8 mouse cellular contexts compared by ENCODE assay signal in genomic region chr7:35333231-35333651, GRCm38 (mm10). TPM values are rescaled to one million over a fixed set of nuclear protein-coding genes. Genes with fewer than 3 reads are reported as not detected.
DNase-seq lines count a peak whose midpoint lies in the region; ATAC-seq and TF ChIP-seq lines count a peak whose summit lies in the region.

No protein-coding gene starts in this region.

- peak overlapping the region; percentile 80 for H3K27ac ChIP-seq in embryonic facial prominence, embryonic 15.5 days (replicated peaks)
- H3K27ac ChIP-seq in hindbrain, postnatal 0 days, result peak overlapping the region; percentile 58; the same call in 1 of the 2 replicates
- no peak overlapping the region for H3K27ac ChIP-seq in liver, embryonic 14.5 days
- no peak overlapping the region for H3K27ac ChIP-seq in neural tube, embryonic 14.5 days (ENCODE audit: low read depth, low read length)

- DNase-seq in adrenal gland, adult 8-10 months, result peak; percentile 46
- no peak for DNase-seq in adrenal gland, adult (ENCODE audit: inconsistent age in 2 of 2, low spot score in 1 of 2)
- DNase-seq in CD4-positive helper T cell, adult 2 months (ENCODE audit: low read depth, low spot score), result peak; percentile 39
- peak; percentile 60 for DNase-seq in hindbrain, postnatal 0 days (ENCODE audit: low spot score)
- DNase-seq in liver, embryonic 14.5 days (ENCODE audit: low read depth in 3 of 3, low spot score in 3 of 3), result no peak
- no peak for DNase-seq in layer of hippocampus, adult 9-11 months

- H3K9me3 ChIP-seq in embryonic facial prominence, embryonic 15.5 days (replicated peaks), result no peaks in the 10 kb centered on the region
- no peaks in the 10 kb centered on the region for H3K9me3 ChIP-seq in hindbrain, postnatal 0 days (ENCODE audit: low read length)
- no peaks in the 10 kb centered on the region for H3K9me3 ChIP-seq in liver, embryonic 14.5 days (ENCODE audit: control insufficient read depth, low read length)
- no peaks in the 10 kb centered on the region for H3K9me3 ChIP-seq in neural tube, embryonic 14.5 days (ENCODE audit: control insufficient read depth, low read length)

- H3K9ac ChIP-seq in embryonic facial prominence, embryonic 15.5 days, result peak overlapping the region; percentile 26; the same call in 1 of the 2 replicates
- H3K9ac ChIP-seq in hindbrain, postnatal 0 days (replicated peaks; ENCODE audit: low read length), result peak overlapping the region; percentile 55; the same call in 1 of the 2 replicates
- H3K9ac ChIP-seq in liver, embryonic 14.5 days (replicated peaks), result no peak overlapping the region
- H3K9ac ChIP-seq in neural tube, embryonic 14.5 days (replicated peaks; ENCODE audit: low read depth, low read length), result peak overlapping the region; percentile 25

- peaks cover 22% of the 10 kb centered on the region for H3K27me3 ChIP-seq in embryonic facial prominence, embryonic 15.5 days
- 0 out of 2 replicates have a peak, but pooled peaks cover 6% of the 10 kb centered on the region for H3K27me3 ChIP-seq in hindbrain, postnatal 0 days (ENCODE audit: insufficient read depth, low read length)
- peaks cover 37% of the 10 kb centered on the region for H3K27me3 ChIP-seq in liver, embryonic 14.5 days (ENCODE audit: control insufficient read depth, insufficient read depth, low read length)
- H3K27me3 ChIP-seq in neural tube, embryonic 14.5 days (ENCODE audit: control insufficient read depth, insufficient read depth, low read length), result no peaks in the 10 kb centered on the region; the same call in 1 of the 2 replicates

- H3K36me3 ChIP-seq in embryonic facial prominence, embryonic 15.5 days, result no peaks in the 10 kb centered on the region
- H3K36me3 ChIP-seq in hindbrain, postnatal 0 days (ENCODE audit: insufficient read depth, low read length), result no peaks in the 10 kb centered on the region
- no peaks in the 10 kb centered on the region for H3K36me3 ChIP-seq in liver, embryonic 14.5 days (replicated peaks; ENCODE audit: control insufficient read depth, insufficient read depth, low read depth)
- no peaks in the 10 kb centered on the region for H3K36me3 ChIP-seq in neural tube, embryonic 14.5 days (ENCODE audit: control insufficient read depth, insufficient read depth, low read length)

- TF ChIP-seq EP300 in liver, embryonic 14.5 days (IDR thresholded peaks at IDR 0.05; ENCODE audit: low read depth), result no peak

- TF ChIP-seq CTCF in hindbrain, postnatal 0 days (IDR thresholded peaks at IDR 0.05; ENCODE audit: low read depth), result no peak; the same call in none of the 2 replicates
- TF ChIP-seq CTCF in liver, embryonic 14.5 days (IDR thresholded peaks at IDR 0.05; ENCODE audit: low read depth), result no peak; the same call in none of the 2 replicates

- H3K4me1 ChIP-seq in embryonic facial prominence, embryonic 15.5 days, result peaks cover 21% of the 10 kb centered on the region
- peaks cover 7% of the 10 kb centered on the region; the same call in 1 of the 2 replicates for H3K4me1 ChIP-seq in hindbrain, postnatal 0 days (ENCODE audit: insufficient read depth, low read length)
- peaks cover 0 to 4% of the 10 kb centered on the region in 2 experiments; a peak in 1 of 4 replicates for H3K4me1 ChIP-seq in liver, embryonic 14.5 days (replicated peaks; ENCODE audit: control insufficient read depth in 2 of 2, insufficient read depth in 2 of 2, low read length in 1 of 2)
- H3K4me1 ChIP-seq in neural tube, embryonic 14.5 days (ENCODE audit: control insufficient read depth, insufficient read depth, low read length), result peaks cover 8% of the 10 kb centered on the region; the same call in 1 of the 2 replicates

- peak overlapping the region; percentile 67 for H3K4me3 ChIP-seq in embryonic facial prominence, embryonic 15.5 days (replicated peaks)
- peak overlapping the region; percentile 69 for H3K4me3 ChIP-seq in hindbrain, postnatal 0 days (ENCODE audit: low read length)
- peak overlapping the region; percentile 54 to 56 for H3K4me3 ChIP-seq in liver, embryonic 14.5 days (ENCODE audit: insufficient read depth in 1 of 2, low read depth in 2 of 2, low read length in 2 of 2)
- peak overlapping the region; percentile 58 for H3K4me3 ChIP-seq in neural tube, embryonic 14.5 days (ENCODE audit: low read depth, low read length)

- ATAC-seq in embryonic facial prominence, embryonic 15.5 days (ENCODE audit: insufficient number of reproducible peaks, low FRiP score, low TSS enrichment, low read depth), result no peak
- ATAC-seq in hindbrain, postnatal 0 days, result peak; percentile 2; the same call in 1 of the 2 replicates
- ATAC-seq in liver, embryonic 14.5 days (ENCODE audit: insufficient read depth), result no peak
- ATAC-seq in neural tube, embryonic 14.5 days (ENCODE audit: low read depth), result peak; percentile 46

- under 1% methylated on average over 19 of the region's 19 CpGs for WGBS in embryonic facial prominence, embryonic 15.5 days
- WGBS in hindbrain, postnatal 0 days, result under 1% methylated on average over 19 of the region's 19 CpGs
- WGBS in liver, embryonic 14.5 days (ENCODE audit: insufficient replicate concordance), result under 1% methylated on average over 19 of the region's 19 CpGs
- under 1% methylated on average over 19 of the region's 19 CpGs for WGBS in neural tube, embryonic 14.5 days

- H3K4me2 ChIP-seq in embryonic facial prominence, embryonic 15.5 days (replicated peaks), result peak overlapping the region; percentile 98
- peak overlapping the region; percentile 100 for H3K4me2 ChIP-seq in hindbrain, postnatal 0 days (ENCODE audit: low read depth, low read length)
- H3K4me2 ChIP-seq in liver, embryonic 14.5 days (ENCODE audit: low read depth), result peak overlapping the region; percentile 78
- peak overlapping the region; percentile 99 for H3K4me2 ChIP-seq in neural tube, embryonic 14.5 days (ENCODE audit: low read depth, low read length)

RNA-seq across cellular contexts. Expression of gene Rhpn2, which starts 0.7 kb away (rescaled TPM):
- 1 to 10 TPM; 1.9 to 3.3 (median 2.9) TPM for total RNA-seq in adrenal gland, adult 8-10 months (2022)
- 4.6 and 5.2 TPM in 2 replicates for polyA plus RNA-seq in embryonic facial prominence, embryonic 15.5 days (2015; fragmentation: Nextera tagmentation; extraction: Ambion mirVana)
- total RNA-seq in hindbrain, postnatal 0 days (2014; rRNA removed), result 3.8 and 4.7 TPM in 2 replicates
- 2.8 and 3.0 TPM in 2 replicates for polyA plus RNA-seq in hindbrain, postnatal 0 days (2015; fragmentation: Nextera tagmentation; extraction: Ambion mirVana)
- polyA plus RNA-seq in liver, embryonic 14.5 days (2012; rRNA removed), result 2.7 and 3.0 TPM in 2 replicates
- 2.8 and 4.1 TPM in 2 replicates for polyA plus RNA-seq in liver, embryonic 14.5 days (2014; fragmentation: Nextera tagmentation; extraction: Ambion mirVana)
- polyA plus RNA-seq in neural tube, embryonic 14.5 days (2014; fragmentation: Nextera tagmentation; extraction: Ambion mirVana), result 5.8 TPM in 2 replicates

RNA-seq across cellular contexts. Expression of gene Gpatch1, which starts 15.0 kb away (rescaled TPM):
- total RNA-seq in adrenal gland, adult 8-10 months (2022), result 10 to 100 TPM; 17.8 to 22.9 (median 18.9) TPM
- polyA plus RNA-seq in embryonic facial prominence, embryonic 15.5 days (2015; fragmentation: Nextera tagmentation; extraction: Ambion mirVana), result 15.0 and 17.2 TPM in 2 replicates
- total RNA-seq in hindbrain, postnatal 0 days (2014; rRNA removed), result 7.0 and 7.5 TPM in 2 replicates
- polyA plus RNA-seq in hindbrain, postnatal 0 days (2015; fragmentation: Nextera tagmentation; extraction: Ambion mirVana), result 17.9 and 18.9 TPM in 2 replicates
- polyA plus RNA-seq in liver, embryonic 14.5 days (2012; rRNA removed), result 2.3 and 3.7 TPM in 2 replicates
- 5.4 and 6.6 TPM in 2 replicates for polyA plus RNA-seq in liver, embryonic 14.5 days (2014; fragmentation: Nextera tagmentation; extraction: Ambion mirVana)
- polyA plus RNA-seq in neural tube, embryonic 14.5 days (2014; fragmentation: Nextera tagmentation; extraction: Ambion mirVana), result 21.7 and 21.8 TPM in 2 replicates

Comparison
In these comparisons a context has a peak if more than half of its experiments do, and no peak if none do; other contexts are left out.
1. DNase-seq: peak in adrenal gland, adult 8-10 months (single experiment), CD4-positive helper T cell, adult 2 months (single experiment) and hindbrain, postnatal 0 days (single experiment); none in adrenal gland, adult (0 of 2), liver, embryonic 14.5 days (0 of 3) and layer of hippocampus, adult 9-11 months (single experiment).
2. ATAC-seq: peak in hindbrain, postnatal 0 days (single experiment) and neural tube, embryonic 14.5 days (single experiment); none in embryonic facial prominence, embryonic 15.5 days (single experiment) and liver, embryonic 14.5 days (single experiment).
3. H3K27ac ChIP-seq: peak in embryonic facial prominence, embryonic 15.5 days (single experiment) and hindbrain, postnatal 0 days (single experiment); none in liver, embryonic 14.5 days (single experiment) and neural tube, embryonic 14.5 days (single experiment).
4. Peak in every context shown above with its lines, with median percentiles within 50 percentile points of each other: H3K4me2 ChIP-seq and H3K4me3 ChIP-seq.